Mouse (Mus musculus): ENCODE measurements at regions not wholly inside any gene's neighbourhood (a gene's known extent, or its start where the extent isn't known, plus 50 kb on each side); places are given as distances from the start of the nearest gene placed in this dataset.
A peak's percentile ranks its signal among the peaks of the same experiment; 100 is the strongest.
"Not testable (repeated sequence)": the region's sequence is repeated elsewhere in the genome, so short reads cannot be mapped to it uniquely, and the experiment has no call there.

DNA sequence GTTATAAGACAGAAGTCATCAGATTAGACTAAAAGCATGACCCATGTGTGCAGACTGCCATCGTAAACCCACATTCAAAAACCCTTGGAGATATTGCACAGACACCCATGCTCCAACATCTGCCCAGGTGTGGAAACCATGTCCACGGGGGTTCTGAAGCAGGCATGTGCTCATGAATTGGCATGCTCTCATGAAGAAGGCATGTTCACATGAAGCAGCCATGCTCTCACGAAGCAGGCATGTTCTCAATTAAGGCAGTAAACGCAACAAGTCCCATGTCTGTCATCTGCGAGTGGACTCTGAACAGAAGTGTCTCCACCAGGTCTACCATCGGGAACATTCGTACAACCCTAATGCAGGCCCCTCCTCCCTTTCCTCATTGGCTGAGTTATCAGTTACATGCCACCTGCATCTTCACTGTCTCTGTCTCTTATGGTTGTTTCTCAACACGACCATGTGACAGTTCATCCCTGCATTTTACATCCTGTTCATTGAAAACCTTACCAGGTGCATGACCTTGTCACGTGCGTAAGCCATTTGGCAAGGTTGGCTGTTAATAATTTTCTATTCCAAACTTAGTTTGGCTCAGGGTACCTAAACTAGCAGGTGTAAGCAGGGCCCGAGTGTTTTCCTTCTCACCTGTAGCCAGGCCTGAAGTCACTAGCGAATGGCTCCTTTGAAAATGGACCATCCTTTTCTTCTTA is 193.4 kb downstream of the Tcp10c start:
- no peak overlapping the region for H3K4me3 ChIP-seq
- no peaks in the 10 kb centered on the region for H3K36me3 ChIP-seq (replicated peaks)
- H3K27ac ChIP-seq (replicated peaks) = no peak overlapping the region
- WGBS = 67% methylated on average over 12 of the region's 12 CpGs
- no peaks in the 10 kb centered on the region for H3K4me1 ChIP-seq
- H3K27me3 ChIP-seq (replicated peaks; ENCODE audit: low read depth, poor library complexity, severe bottlenecking) = no peaks in the 10 kb centered on the region
- H3K9me3 ChIP-seq = peaks cover 81% of the 10 kb centered on the region
- DNase-seq (ENCODE audit: low spot score) = no peak

GRCm38 (mm10) chr17:13549975-13550895 is 195.9 kb downstream of the Tcp10c start:
- no peaks in the 10 kb centered on the region for H3K27me3 ChIP-seq (replicated peaks; ENCODE audit: low read depth, poor library complexity, severe bottlenecking)
- H3K36me3 ChIP-seq (replicated peaks) = no peaks in the 10 kb centered on the region
- no peak overlapping the region for H3K27ac ChIP-seq (replicated peaks)
- no peak overlapping the region for H3K4me3 ChIP-seq
- peaks cover under 1% of the 10 kb centered on the region; the same call in 1 of the 2 replicates for H3K4me1 ChIP-seq
- WGBS = 69% methylated on average over 9 of the region's 9 CpGs
- H3K9me3 ChIP-seq = peaks cover 62% of the 10 kb centered on the region
- DNase-seq (ENCODE audit: low spot score) = no peak

- not testable (repeated sequence) for H3K27me3 ChIP-seq (replicated peaks; ENCODE audit: low read depth, poor library complexity, severe bottlenecking); H3K36me3 ChIP-seq (replicated peaks); H3K4me1 ChIP-seq; H3K4me3 ChIP-seq; H3K27ac ChIP-seq (replicated peaks); DNase-seq (ENCODE audit: low spot score)
- peaks cover 58% of the 10 kb centered on the region for H3K9me3 ChIP-seq
Measured at GRCm38 (mm10) chr17:13550896-13551267, 196.5 kb downstream of the Tcp10c start.

- peaks cover 51% of the 10 kb centered on the region for H3K9me3 ChIP-seq
- DNase-seq (ENCODE audit: low spot score) = peak; percentile 51
Measured at GRCm38 (mm10) chr17:13551693-13552404, 197.5 kb downstream of the Tcp10c start.

GRCm38 (mm10) chr17:13552840-13553239 is 198.5 kb downstream of the Tcp10c start:
- not testable (repeated sequence) for H3K4me3 ChIP-seq; DNase-seq (ENCODE audit: low spot score); H3K36me3 ChIP-seq (replicated peaks)

More at GRCm38 (mm10) chr17:13551693-13552404, 197.5 kb downstream of the Tcp10c start:
- not testable (repeated sequence) for H3K4me1 ChIP-seq; H3K27me3 ChIP-seq (replicated peaks; ENCODE audit: low read depth, poor library complexity, severe bottlenecking); H3K4me3 ChIP-seq; H3K27ac ChIP-seq (replicated peaks); H3K36me3 ChIP-seq (replicated peaks)

GRCm38 (mm10) chr17:13555311-13556059 is 201.1 kb downstream of the Tcp10c start:
- not testable (repeated sequence) for H3K4me3 ChIP-seq; H3K27ac ChIP-seq (replicated peaks); H3K27me3 ChIP-seq (replicated peaks; ENCODE audit: low read depth, poor library complexity, severe bottlenecking); DNase-seq (ENCODE audit: low spot score); H3K36me3 ChIP-seq (replicated peaks); H3K4me1 ChIP-seq
- WGBS = 40% methylated on average over 9 of the region's 9 CpGs
- H3K9me3 ChIP-seq = peaks cover 15% of the 10 kb centered on the region

More at GRCm38 (mm10) chr17:13552840-13553239, 198.5 kb downstream of the Tcp10c start:
- peaks cover 42% of the 10 kb centered on the region for H3K9me3 ChIP-seq
- not testable (repeated sequence) for H3K27me3 ChIP-seq (replicated peaks; ENCODE audit: low read depth, poor library complexity, severe bottlenecking); H3K4me1 ChIP-seq; H3K27ac ChIP-seq (replicated peaks)

GRCm38 (mm10) chr17:13556060-13556660 is 201.8 kb downstream of the Tcp10c start:
- H3K27ac ChIP-seq (replicated peaks); DNase-seq (ENCODE audit: low spot score); H3K4me3 ChIP-seq; H3K27me3 ChIP-seq (replicated peaks; ENCODE audit: low read depth, poor library complexity, severe bottlenecking); H3K4me1 ChIP-seq; H3K36me3 ChIP-seq (replicated peaks): not testable (repeated sequence)
- peaks cover 10% of the 10 kb centered on the region for H3K9me3 ChIP-seq
- WGBS = 81% methylated on average over 16 of the region's 16 CpGs

DNA sequence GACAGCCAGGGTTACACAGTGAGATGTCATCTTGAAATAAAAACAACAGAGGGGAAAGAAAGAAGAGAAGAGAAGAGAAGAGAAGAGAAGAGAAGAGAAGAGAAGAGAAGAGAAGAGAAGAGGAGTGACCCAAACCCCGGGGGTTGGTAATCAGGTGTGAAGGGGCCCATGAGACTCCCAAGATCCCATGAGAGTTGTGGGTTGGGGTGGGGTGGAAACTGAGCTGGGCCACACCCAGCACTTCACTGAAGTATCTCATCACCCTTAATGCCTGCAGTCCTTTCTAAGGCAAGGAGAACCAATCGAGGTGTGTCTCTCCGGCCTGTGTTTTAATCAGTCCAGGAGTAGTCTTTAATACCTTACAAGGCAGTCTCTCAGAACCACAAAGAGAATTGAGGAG is 201.5 kb upstream of the Afdn start:
- 81% methylated on average over 3 of the region's 3 CpGs for WGBS
- Histone ChIP-seq H3K4me1 (peaks cover 7% of the 10 kb centered on the region; the same call in 1 of the 2 replicates), H3K4me3 (no peak overlapping the region), H3K9me3 (no peaks in the 10 kb centered on the region), H3K36me3 (replicated peaks) (no peaks in the 10 kb centered on the region), H3K27ac (replicated peaks) (no peak overlapping the region), H3K27me3 (replicated peaks; ENCODE audit: low read depth, poor library complexity, severe bottlenecking) (no peaks in the 10 kb centered on the region)
- no peak for DNase-seq (ENCODE audit: low spot score)

- WGBS = 86% methylated on average over 8 of the region's 8 CpGs
- Histone ChIP-seq H3K4me1 (no peaks in the 10 kb centered on the region), H3K4me3 (no peak overlapping the region), H3K27ac (replicated peaks) (no peak overlapping the region), H3K27me3 (replicated peaks; ENCODE audit: low read depth, poor library complexity, severe bottlenecking) (no peaks in the 10 kb centered on the region), H3K9me3 (no peaks in the 10 kb centered on the region), H3K36me3 (replicated peaks) (no peaks in the 10 kb centered on the region)
- no peak for DNase-seq (ENCODE audit: low spot score)
Measured at GRCm38 (mm10) chr17:13561342-13561741, 199.0 kb upstream of the Afdn start.

GRCm38 (mm10) chr17:13562974-13563373 is 197.4 kb upstream of the Afdn start:
- Histone ChIP-seq H3K4me3 (no peak overlapping the region), H3K27me3 (replicated peaks; ENCODE audit: low read depth, poor library complexity, severe bottlenecking) (no peaks in the 10 kb centered on the region), H3K36me3 (replicated peaks) (no peaks in the 10 kb centered on the region), H3K27ac (replicated peaks) (no peak overlapping the region), H3K4me1 (no peaks in the 10 kb centered on the region), H3K9me3 (no peaks in the 10 kb centered on the region)
- WGBS = 76% methylated on average over 2 of the region's 2 CpGs
- no peak for DNase-seq (ENCODE audit: low spot score)

DNA sequence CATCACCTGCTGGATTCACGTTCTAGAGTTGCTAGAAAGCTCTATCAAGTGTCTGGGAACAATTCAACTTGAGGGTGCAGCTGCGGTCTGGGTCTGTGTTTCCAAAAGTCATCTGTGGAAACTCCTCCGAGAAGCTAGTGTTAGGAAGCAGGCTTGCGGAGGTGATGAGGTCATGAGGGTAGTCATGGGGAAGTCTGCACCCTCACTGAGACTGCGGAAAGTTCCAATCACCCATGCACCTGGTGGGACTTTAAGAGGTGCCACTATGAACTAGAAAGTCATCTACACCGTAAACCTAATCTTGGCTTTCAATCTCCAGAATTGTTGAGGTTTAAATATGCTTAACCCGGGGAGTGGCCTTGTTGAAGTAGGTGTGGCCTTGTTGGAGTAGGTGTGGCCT is 195.5 kb upstream of the Afdn start:
- H3K27ac ChIP-seq (replicated peaks) = no peak overlapping the region
- no peaks in the 10 kb centered on the region for H3K9me3 ChIP-seq
- H3K4me1 ChIP-seq = no peaks in the 10 kb centered on the region
- H3K4me3 ChIP-seq = no peak overlapping the region
- no peak for DNase-seq (ENCODE audit: low spot score)
- WGBS = 94% methylated on average over 7 of the region's 7 CpGs
- no peaks in the 10 kb centered on the region for H3K27me3 ChIP-seq (replicated peaks; ENCODE audit: low read depth, poor library complexity, severe bottlenecking)
- no peaks in the 10 kb centered on the region for H3K36me3 ChIP-seq (replicated peaks)

DNA sequence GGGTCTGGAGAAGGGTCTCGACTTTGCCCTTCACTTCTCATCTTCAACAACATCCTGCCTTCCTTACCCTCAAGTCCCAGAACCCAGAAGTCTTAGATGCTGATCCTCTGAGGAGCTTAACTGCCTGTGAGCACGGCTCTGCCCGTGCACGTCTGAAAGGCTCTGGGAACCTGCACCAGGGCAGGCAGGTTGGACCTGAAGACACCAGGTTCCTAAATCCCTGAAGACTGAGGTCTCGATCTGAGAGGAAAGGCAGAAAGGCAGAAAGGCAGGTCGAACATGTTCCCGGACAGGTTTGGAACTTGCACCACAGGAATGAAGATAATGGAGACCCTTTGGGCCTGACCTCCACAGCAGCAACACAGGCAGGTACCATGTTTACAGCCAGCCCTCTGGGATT is 193.7 kb upstream of the Afdn start:
- DNase-seq (ENCODE audit: low spot score) = no peak
- Histone ChIP-seq H3K9me3 (no peaks in the 10 kb centered on the region), H3K27ac (replicated peaks) (no peak overlapping the region), H3K4me1 (no peaks in the 10 kb centered on the region), H3K4me3 (no peak overlapping the region), H3K36me3 (replicated peaks) (no peaks in the 10 kb centered on the region), H3K27me3 (replicated peaks; ENCODE audit: low read depth, poor library complexity, severe bottlenecking) (no peaks in the 10 kb centered on the region)
- WGBS = 77% methylated on average over 7 of the region's 7 CpGs

Data from embryonic facial prominence, embryonic 10.5 days (tissue).